Mouse (Mus musculus): Measurements from ENCODE around the gene Rsu1. TPM values are rescaled to one million over a fixed set of nuclear protein-coding genes. Genes with fewer than 3 reads are reported as not detected.

Gene Rsu1
- 63.4 and 65.1 TPM in 2 replicates for total RNA-seq (2012; rRNA removed)

GRCm38 (mm10) chr2:13271165-13271957 lies at the start of gene Rsu1:
Gene Rsu1 (minus strand): TSS chr2:13271415.
- peak within 1 kb of the TSS; percentile 84 for H3K9ac ChIP-seq (ENCODE audit: insufficient read depth, low read depth, low read length, poor library complexity, severe bottlenecking)
- peak within 1 kb of the TSS; percentile 78 to 86 for H3K4me3 ChIP-seq (ENCODE audit: insufficient read depth in 1 of 2, low read depth in 1 of 2, low read length in 2 of 2, poor library complexity in 1 of 2, severe bottlenecking in 1 of 2)
- TF ChIP-seq CHD2 (IDR thresholded peaks at IDR 0.05; ENCODE audit: low read depth, low read length) (no peak), ZC3H11A (IDR thresholded peaks at IDR 0.05; ENCODE audit: borderline replicate concordance, low read depth, low read length) (no peak), MAFK (IDR thresholded peaks at IDR 0.05; ENCODE audit: insufficient read depth, low read depth, low read length) (no peak), ZNF384 (IDR thresholded peaks at IDR 0.05; ENCODE audit: low read depth, low read length) (no peak), HCFC1 (IDR thresholded peaks at IDR 0.05; ENCODE audit: borderline replicate concordance, insufficient read depth, low read length) (peak; percentile 87)
- in situ Hi-C loops (cut with MboI; ENCODE audit: low sequenced_read_pairs in 2 of 2, unreplicated experiment in 2 of 2): no loop called here
- 0 out of 2 replicates have a peak, but pooled peaks cover 2% of the 10 kb centered on the region for H3K36me3 ChIP-seq (ENCODE audit: control insufficient read depth, insufficient read depth, low read length, poor library complexity, severe bottlenecking)
- H3K9me3 ChIP-seq (ENCODE audit: control insufficient read depth, insufficient read depth, low read depth, low read length): no peaks in the 10 kb centered on the region
- H3K27ac ChIP-seq (ENCODE audit: insufficient read depth, low read depth, low read length, poor library complexity, severe bottlenecking): no peak within 1 kb of the TSS
- peaks cover 0 to 2% of the 10 kb centered on the region in 2 experiments; a peak in 2 of 4 replicates for H3K4me1 ChIP-seq (ENCODE audit: control insufficient read depth in 2 of 2, insufficient read depth in 2 of 2, low read length in 2 of 2, poor library complexity in 1 of 2)
- peak; percentile 99 for DNase-seq (ENCODE audit: low read depth, low spot score)

GRCm38 (mm10) chr2:13303376-13303775 lies 32.2 kb upstream of the Rsu1 start:
- Histone ChIP-seq H3K4me1 (ENCODE audit: control insufficient read depth in 2 of 2, insufficient read depth in 2 of 2, low read length in 2 of 2, poor library complexity in 1 of 2) (no peaks in the 10 kb centered on the region), H3K9me3 (ENCODE audit: control insufficient read depth, insufficient read depth, low read depth, low read length) (no peaks in the 10 kb centered on the region), H3K36me3 (ENCODE audit: control insufficient read depth, insufficient read depth, low read length, poor library complexity, severe bottlenecking) (no peaks in the 10 kb centered on the region), H3K9ac (ENCODE audit: insufficient read depth, low read depth, low read length, poor library complexity, severe bottlenecking) (no peak overlapping the region), H3K4me3 (ENCODE audit: insufficient read depth in 1 of 2, low read depth in 1 of 2, low read length in 2 of 2, poor library complexity in 1 of 2, severe bottlenecking in 1 of 2) (no peak overlapping the region), H3K27ac (ENCODE audit: insufficient read depth, low read depth, low read length, poor library complexity, severe bottlenecking) (no peak overlapping the region)
- in situ Hi-C loops (cut with MboI; ENCODE audit: low sequenced_read_pairs in 2 of 2, unreplicated experiment in 2 of 2): no loop called here
- TF ChIP-seq CHD2 (IDR thresholded peaks at IDR 0.05; ENCODE audit: low read depth, low read length): no peak
- TF ChIP-seq MAFK (IDR thresholded peaks at IDR 0.05; ENCODE audit: insufficient read depth, low read depth, low read length): no peak
- TF ChIP-seq ZNF384 (IDR thresholded peaks at IDR 0.05; ENCODE audit: low read depth, low read length): no peak
- TF ChIP-seq HCFC1 (IDR thresholded peaks at IDR 0.05; ENCODE audit: borderline replicate concordance, insufficient read depth, low read length): no peak
- no peak for TF ChIP-seq ZC3H11A (IDR thresholded peaks at IDR 0.05; ENCODE audit: borderline replicate concordance, low read depth, low read length)
- DNase-seq (ENCODE audit: low read depth, low spot score): no peak

GRCm38 (mm10) chr2:13299031-13299430 lies 27.8 kb upstream of the Rsu1 start:
- no peaks in the 10 kb centered on the region for H3K9me3 ChIP-seq (ENCODE audit: control insufficient read depth, insufficient read depth, low read depth, low read length)
- DNase-seq (ENCODE audit: low read depth, low spot score): no peak
- in situ Hi-C loops (cut with MboI; ENCODE audit: low sequenced_read_pairs in 2 of 2, unreplicated experiment in 2 of 2): loop anchor here (10.0 to 25.0 kb wide), 4 partner anchors 288 to 1413 kb away; no protein-coding TSS in a partner anchor
- H3K4me1 ChIP-seq (ENCODE audit: control insufficient read depth in 2 of 2, insufficient read depth in 2 of 2, low read length in 2 of 2, poor library complexity in 1 of 2): no peaks in the 10 kb centered on the region
- H3K27ac ChIP-seq (ENCODE audit: insufficient read depth, low read depth, low read length, poor library complexity, severe bottlenecking): no peak overlapping the region
- TF ChIP-seq HCFC1 (IDR thresholded peaks at IDR 0.05; ENCODE audit: borderline replicate concordance, insufficient read depth, low read length) (no peak), ZC3H11A (IDR thresholded peaks at IDR 0.05; ENCODE audit: borderline replicate concordance, low read depth, low read length) (peak; percentile 58; the same call in 1 of the 2 replicates)
- H3K4me3 ChIP-seq (ENCODE audit: insufficient read depth in 1 of 2, low read depth in 1 of 2, low read length in 2 of 2, poor library complexity in 1 of 2, severe bottlenecking in 1 of 2): no peak overlapping the region
- H3K9ac ChIP-seq (ENCODE audit: insufficient read depth, low read depth, low read length, poor library complexity, severe bottlenecking): no peak overlapping the region
- H3K36me3 ChIP-seq (ENCODE audit: control insufficient read depth, insufficient read depth, low read length, poor library complexity, severe bottlenecking): no peaks in the 10 kb centered on the region

GRCm38 (mm10) chr2:13297733-13298132 lies 26.5 kb upstream of the Rsu1 start:
- in situ Hi-C loops (cut with MboI; ENCODE audit: low sequenced_read_pairs in 2 of 2, unreplicated experiment in 2 of 2): loop anchor here (10.0 to 25.0 kb wide), 4 partner anchors 290 to 1415 kb away; no protein-coding TSS in a partner anchor
- TF ChIP-seq MAFK (IDR thresholded peaks at IDR 0.05; ENCODE audit: insufficient read depth, low read depth, low read length): no peak
- no peak for TF ChIP-seq ZC3H11A (IDR thresholded peaks at IDR 0.05; ENCODE audit: borderline replicate concordance, low read depth, low read length)
- no peak for TF ChIP-seq CHD2 (IDR thresholded peaks at IDR 0.05; ENCODE audit: low read depth, low read length)
- no peak for TF ChIP-seq ZNF384 (IDR thresholded peaks at IDR 0.05; ENCODE audit: low read depth, low read length)
- TF ChIP-seq HCFC1 (IDR thresholded peaks at IDR 0.05; ENCODE audit: borderline replicate concordance, insufficient read depth, low read length): no peak
- no peaks in the 10 kb centered on the region for H3K4me1 ChIP-seq (ENCODE audit: control insufficient read depth in 2 of 2, insufficient read depth in 2 of 2, low read length in 2 of 2, poor library complexity in 1 of 2)
- no peak for DNase-seq (ENCODE audit: low read depth, low spot score)
- H3K9ac ChIP-seq (ENCODE audit: insufficient read depth, low read depth, low read length, poor library complexity, severe bottlenecking): no peak overlapping the region
- H3K9me3 ChIP-seq (ENCODE audit: control insufficient read depth, insufficient read depth, low read depth, low read length): no peaks in the 10 kb centered on the region
- H3K36me3 ChIP-seq (ENCODE audit: control insufficient read depth, insufficient read depth, low read length, poor library complexity, severe bottlenecking): no peaks in the 10 kb centered on the region
- H3K27ac ChIP-seq (ENCODE audit: insufficient read depth, low read depth, low read length, poor library complexity, severe bottlenecking): no peak overlapping the region
- H3K4me3 ChIP-seq (ENCODE audit: insufficient read depth in 1 of 2, low read depth in 1 of 2, low read length in 2 of 2, poor library complexity in 1 of 2, severe bottlenecking in 1 of 2): no peak overlapping the region
